Mouse (Mus musculus) bone marrow macrophage, adult 2 months (primary cell): ENCODE data around the gene Cep112.

Source experiments
- CTCF ChIP-seq: IDR thresholded peaks from 2 replicates; pipeline ENCODE4 v1.5.1; 2012; ENCODE audit warnings: low read depth, mild to moderate bottlenecking, low read length, moderate library complexity
- POLR2A ChIP-seq: IDR thresholded peaks from 2 replicates; pipeline ENCODE4 v1.6.1; 2012; ENCODE audit warnings: mild to moderate bottlenecking, low read depth, low read length, borderline replicate concordance

- TF ChIP-seq CTCF (no peak), POLR2A (no peak)
These were observed 212.8 kb downstream of the Cep112 start for GRCm38 (mm10) chr11:108637780-108638179.
